Mouse (Mus musculus): ENCODE results near the gene Ywhah. TPM values are rescaled to one million over a fixed set of nuclear protein-coding genes. Genes with fewer than 3 reads are reported as not detected.
"Not testable (repeated sequence)": the region's sequence is repeated elsewhere in the genome, so short reads cannot be mapped to it uniquely, and the experiment has no call there.

The Ywhah gene
- total RNA-seq, 2 experiments from 2014 or later: 213 to 353 TPM

GRCm38 (mm10) chr5:33009818-33010812, 8.5 kb upstream of the Ywhah start:
- peak; percentile 96 for ATAC-seq (ENCODE audit: poor library complexity, severe bottlenecking)

GRCm38 (mm10) chr5:33011132-33012106, 7.2 kb upstream of the Ywhah start:
- no peak for ATAC-seq (ENCODE audit: poor library complexity, severe bottlenecking)

- ATAC-seq (ENCODE audit: poor library complexity, severe bottlenecking): no peak
Observed at GRCm38 (mm10) chr5:33014096-33014495, 4.5 kb upstream of the Ywhah start.

DNA sequence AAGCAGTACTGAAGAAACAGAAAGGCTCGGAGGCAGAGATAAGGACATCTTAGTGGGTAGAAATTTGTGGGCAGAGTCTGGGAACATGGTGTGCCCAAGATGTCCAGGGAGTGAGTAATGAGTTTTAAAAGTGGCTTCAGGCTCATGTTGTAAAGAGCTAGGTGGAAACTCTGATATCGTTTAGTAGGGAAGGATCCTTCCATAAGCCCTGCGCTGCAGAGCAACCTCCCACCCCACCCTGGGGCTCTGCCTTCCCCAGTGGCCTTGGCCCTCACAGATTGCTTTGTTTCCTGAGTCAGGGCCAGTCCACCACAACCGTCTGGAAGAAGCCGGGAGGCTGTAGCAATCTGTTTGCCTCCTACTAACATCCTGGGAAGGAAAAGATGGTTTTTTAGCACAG, 3.0 kb upstream of the Ywhah start:
- no peak for ATAC-seq (ENCODE audit: poor library complexity, severe bottlenecking)

- peak; percentile 47 for ATAC-seq (ENCODE audit: poor library complexity, severe bottlenecking)
Observed at GRCm38 (mm10) chr5:33018189-33018560, 441 bp upstream of the Ywhah start.

- no peak for ATAC-seq (ENCODE audit: poor library complexity, severe bottlenecking)
Observed at GRCm38 (mm10) chr5:33019426-33019821, 808 bp downstream of the Ywhah start.

- ATAC-seq (ENCODE audit: poor library complexity, severe bottlenecking): no peak
Observed at GRCm38 (mm10) chr5:33021622-33022021, 3.0 kb downstream of the Ywhah start.

DNA sequence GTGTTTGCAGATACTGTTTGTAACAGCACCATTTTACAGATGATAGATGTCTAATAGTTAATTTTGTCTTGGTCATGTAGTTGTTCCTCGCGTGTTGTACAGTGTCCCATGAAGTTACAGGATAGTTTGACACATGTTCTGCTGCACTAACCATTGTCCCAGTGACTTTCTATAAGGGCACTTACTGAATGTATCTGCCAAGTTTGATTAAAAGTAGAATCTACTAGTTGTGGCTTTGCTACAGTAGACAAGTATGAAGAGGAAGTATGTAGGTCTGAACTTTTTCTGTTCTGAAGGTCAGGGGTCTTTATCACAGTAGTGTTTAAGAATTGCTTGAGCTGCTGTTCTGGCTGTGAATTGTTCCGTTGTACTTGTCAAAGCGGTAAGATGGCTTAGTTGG, 4.7 kb downstream of the Ywhah start:
- ATAC-seq (ENCODE audit: poor library complexity, severe bottlenecking): no peak

- no peak for ATAC-seq (ENCODE audit: poor library complexity, severe bottlenecking)
Observed at GRCm38 (mm10) chr5:33024474-33024873, 5.9 kb downstream of the Ywhah start.

DNA sequence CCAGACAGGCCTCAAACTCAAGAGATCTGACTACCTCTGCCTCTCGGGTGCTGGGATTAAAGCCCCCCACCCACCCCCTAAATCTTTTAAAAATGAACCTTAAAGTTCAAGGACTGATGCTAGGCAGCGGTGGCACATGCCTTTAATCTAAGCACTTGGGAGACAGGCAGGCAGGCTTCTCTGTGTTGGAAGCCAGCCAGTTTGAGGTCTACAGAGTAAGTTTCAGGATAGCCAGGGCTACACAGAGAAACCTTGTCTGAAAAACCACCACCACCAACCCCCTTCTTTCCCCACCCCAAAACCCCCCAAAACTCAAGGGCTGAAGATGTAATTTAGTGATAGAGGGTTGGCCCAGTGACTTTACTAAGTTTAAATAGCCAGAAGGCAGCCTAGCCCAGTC, 10.0 kb downstream of the Ywhah start:
- no peak for ATAC-seq (ENCODE audit: poor library complexity, severe bottlenecking)

- no peak for ATAC-seq (ENCODE audit: poor library complexity, severe bottlenecking)
Observed at GRCm38 (mm10) chr5:33030425-33031175, 12.0 kb downstream of the Ywhah start.

GRCm38 (mm10) chr5:33032036-33032773, 13.6 kb downstream of the Ywhah start:
- ATAC-seq (ENCODE audit: poor library complexity, severe bottlenecking): no peak

GRCm38 (mm10) chr5:33033121-33033520, 14.5 kb downstream of the Ywhah start:
- peak; percentile 96 for ATAC-seq (ENCODE audit: poor library complexity, severe bottlenecking)

DNA sequence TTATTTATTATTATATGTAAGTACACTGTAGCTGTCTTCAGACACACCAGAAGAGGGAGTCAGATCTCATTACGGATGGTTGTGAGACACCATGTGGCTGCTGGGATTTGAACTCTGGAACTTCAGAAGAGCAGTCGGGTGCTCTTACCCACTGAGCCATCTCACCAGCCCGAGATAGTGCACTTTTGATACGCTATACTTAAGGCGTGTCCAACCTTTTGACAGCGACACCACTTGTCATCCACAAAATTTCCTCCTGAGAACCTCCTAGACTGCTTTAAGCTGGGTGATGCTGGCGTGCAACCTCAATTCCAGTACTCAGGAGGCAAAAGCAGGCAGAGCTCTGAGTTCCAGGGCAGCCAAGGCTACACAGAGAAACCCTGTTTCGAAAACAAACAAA, 15.0 kb downstream of the Ywhah start:
- not testable (repeated sequence) for ATAC-seq (ENCODE audit: poor library complexity, severe bottlenecking)

- 0 out of 2 replicates have a peak, but pooled peaks have one; percentile 28 for ATAC-seq (ENCODE audit: poor library complexity, severe bottlenecking)
Observed at GRCm38 (mm10) chr5:33034100-33034499, 15.5 kb downstream of the Ywhah start.

GRCm38 (mm10) chr5:33034916-33035315, 16.3 kb downstream of the Ywhah start:
- no peak for ATAC-seq (ENCODE audit: poor library complexity, severe bottlenecking)

DNA sequence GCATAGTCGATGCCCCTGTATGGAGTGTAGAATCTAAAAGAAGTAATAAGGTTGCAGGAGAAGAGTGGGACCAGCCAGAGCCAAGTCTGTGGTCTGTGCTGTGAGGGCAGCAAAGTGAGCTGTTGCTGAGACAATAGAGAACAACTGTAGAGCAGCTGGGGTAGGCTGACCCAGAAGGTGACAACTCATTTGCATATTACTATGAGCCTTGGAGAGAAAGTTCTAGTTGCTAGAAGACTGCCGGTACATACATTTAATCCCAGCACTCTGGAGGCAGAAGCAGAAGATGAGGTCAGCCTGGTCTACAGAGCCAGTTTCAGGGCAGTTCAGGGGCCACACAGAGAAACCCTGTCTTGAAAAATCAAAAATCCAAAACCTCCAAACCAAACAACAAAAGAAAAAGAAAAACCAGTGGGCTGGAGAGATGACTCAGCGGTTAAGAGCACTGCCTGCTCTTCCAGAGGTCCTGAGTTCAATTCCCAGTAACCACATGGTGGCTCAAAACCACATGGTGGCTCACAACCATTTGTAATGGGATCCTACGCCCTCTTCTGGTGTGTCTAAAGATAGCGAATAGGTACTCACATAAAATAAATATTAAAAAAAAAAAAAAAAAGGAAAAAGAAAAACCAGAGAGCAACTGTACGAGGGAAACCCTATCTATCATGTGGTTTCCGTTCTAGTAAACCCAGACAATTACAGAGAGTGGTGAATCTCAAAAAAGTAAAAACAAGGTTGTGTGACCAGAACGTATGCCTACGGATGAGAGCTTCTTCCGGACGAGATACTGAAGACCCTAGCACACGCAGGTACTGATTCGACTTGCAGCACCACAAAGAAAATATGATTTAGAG, 20.3 kb downstream of the Ywhah start:
- ATAC-seq (ENCODE audit: poor library complexity, severe bottlenecking): 0 out of 2 replicates have a peak, but pooled peaks have one; percentile 12

- ATAC-seq (ENCODE audit: poor library complexity, severe bottlenecking): peak; percentile 68
Observed at GRCm38 (mm10) chr5:33039510-33039911, 20.9 kb downstream of the Ywhah start.

DNA sequence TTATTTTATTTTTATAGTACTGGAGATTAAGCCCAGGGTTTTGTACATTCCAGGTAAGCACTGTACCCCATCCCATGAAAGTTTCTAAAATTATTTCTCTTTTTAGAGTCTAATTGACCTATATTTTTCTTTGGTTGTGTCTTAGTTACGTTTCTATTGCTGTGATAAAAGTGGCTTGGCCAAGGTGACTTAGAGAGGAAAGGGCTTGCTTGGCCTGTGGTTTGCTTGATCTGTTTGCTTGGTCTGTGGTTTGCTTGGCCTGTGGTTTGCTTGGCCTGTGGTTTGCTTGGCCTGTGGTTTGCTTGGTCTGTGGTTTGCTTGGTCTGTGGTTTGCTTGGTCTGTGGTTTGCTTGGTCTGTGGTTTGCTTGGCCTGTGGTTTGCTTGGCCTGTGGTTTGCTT, 22.1 kb downstream of the Ywhah start:
- not testable (repeated sequence) for ATAC-seq (ENCODE audit: poor library complexity, severe bottlenecking)

Data from megakaryocyte, adult 5-6 weeks (primary cell).